Mouse (Mus musculus) bone marrow macrophage, adult 2 months (primary cell): ENCODE measurements around the gene Sox8. TPM values are rescaled to one million over a fixed set of nuclear protein-coding genes. Genes with fewer than 3 reads are reported as not detected.

Experiments used
- H3K27ac ChIP-seq: 2 replicates; pipeline ENCODE4 v1.5.1; 2012; ENCODE audit warnings: low read depth, low read length; ENCODE audit not compliant: insufficient read depth
- H3K4me1 ChIP-seq: 2 replicates; pipeline ENCODE4 v1.6.1; 2012; ENCODE audit warnings: low read length; ENCODE audit not compliant: control insufficient read depth, insufficient read depth
- H3K4me3 ChIP-seq: 2 replicates; pipeline ENCODE4 v1.5.1; 2012; ENCODE audit warnings: mild to moderate bottlenecking, low read length, moderate library complexity; ENCODE audit not compliant: insufficient read depth
- CTCF ChIP-seq: IDR thresholded peaks from 2 replicates; pipeline ENCODE4 v1.5.1; 2012; ENCODE audit warnings: low read depth, mild to moderate bottlenecking, low read length, moderate library complexity
- POLR2A ChIP-seq: IDR thresholded peaks from 2 replicates; pipeline ENCODE4 v1.6.1; 2012; ENCODE audit warnings: mild to moderate bottlenecking, low read depth, low read length, borderline replicate concordance
- polyA plus RNA-seq: library from polyadenylated mRNA; stranded (reverse); fragments of >200 nt; gene quantifications from 2 replicates; pipeline ENCODE4 v1.2.4, GENCODE M21; 2012; ENCODE audit not compliant: missing spikeins, insufficient read depth, insufficient read length

Gene Sox8
- polyA plus RNA-seq, 1 experiment = not detected

DNA sequence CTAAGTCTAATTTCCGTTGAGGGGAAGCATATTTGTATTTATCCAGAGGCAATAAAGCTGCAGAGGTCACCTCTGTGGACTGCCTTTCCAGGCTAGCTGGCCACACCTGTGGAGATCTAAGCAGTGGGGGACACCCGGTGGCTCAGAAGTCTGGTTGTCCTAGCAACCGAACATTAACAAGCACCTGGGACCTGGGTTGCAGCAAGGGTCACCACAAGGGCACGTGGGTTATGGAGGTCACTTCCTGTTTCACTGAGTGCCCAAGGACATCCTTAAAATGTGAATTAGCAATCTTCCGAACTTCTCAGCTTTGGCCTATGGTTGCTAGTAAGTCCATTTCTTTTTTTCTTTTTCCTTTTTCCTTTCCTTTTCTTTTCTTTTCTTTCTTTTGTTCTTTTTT is 33.7 kb upstream of the Sox8 start:
- H3K4me1 ChIP-seq = peaks cover 6% of the 10 kb centered on the region

DNA sequence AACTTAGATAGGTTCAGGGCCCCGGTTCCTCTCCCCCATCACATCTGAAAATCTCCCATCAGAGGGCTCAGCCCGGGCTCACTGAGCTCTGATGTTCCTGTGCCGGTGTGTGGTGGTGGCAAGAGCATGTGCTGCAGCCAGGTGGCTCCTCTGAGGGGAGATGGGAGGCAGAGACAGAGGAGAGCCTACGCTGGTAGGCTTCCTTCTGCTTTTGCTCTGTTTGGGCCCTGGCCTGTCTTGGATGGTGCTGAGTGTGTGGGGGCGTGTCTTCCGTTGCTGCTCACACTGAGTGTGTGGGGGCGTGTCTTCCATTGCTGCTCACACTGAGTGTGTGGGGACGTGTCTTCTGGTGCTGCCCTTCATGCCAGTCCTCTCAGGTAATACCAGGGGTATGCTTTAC is 31.9 kb upstream of the Sox8 start:
- no peak for TF ChIP-seq CTCF
- no peak for TF ChIP-seq POLR2A
- Histone ChIP-seq H3K4me1 (peaks cover 10% of the 10 kb centered on the region), H3K27ac (no peak overlapping the region), H3K4me3 (no peak overlapping the region)

More for the DNA sequence above, 33.7 kb upstream of the Sox8 start:
- Histone ChIP-seq H3K27ac (no peak overlapping the region), H3K4me3 (no peak overlapping the region)
- TF ChIP-seq CTCF (no peak), POLR2A (no peak)

DNA sequence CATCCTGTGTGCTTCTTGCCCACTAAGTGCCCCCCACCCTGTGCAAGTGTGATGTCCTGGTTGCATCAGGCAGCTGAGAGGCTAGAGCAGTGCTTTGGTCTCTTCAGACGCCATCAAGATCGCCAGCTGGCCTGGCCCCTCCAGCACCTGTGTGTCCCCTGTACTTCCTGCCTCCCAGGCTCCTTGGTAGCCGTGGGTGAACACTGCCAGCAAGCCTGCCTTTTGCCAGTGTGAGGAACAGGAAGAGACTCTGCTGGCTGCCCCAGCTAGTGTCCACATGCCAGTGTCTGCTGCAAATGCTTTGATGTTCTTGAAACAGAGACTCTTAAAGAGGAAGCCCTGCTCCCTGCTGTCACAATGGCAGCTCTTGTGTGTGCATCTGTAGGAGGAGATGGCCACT is 27.1 kb upstream of the Sox8 start:
- Histone ChIP-seq H3K4me1 (peaks cover 7% of the 10 kb centered on the region), H3K27ac (no peak overlapping the region), H3K4me3 (no peak overlapping the region)
- TF ChIP-seq POLR2A = no peak

DNA sequence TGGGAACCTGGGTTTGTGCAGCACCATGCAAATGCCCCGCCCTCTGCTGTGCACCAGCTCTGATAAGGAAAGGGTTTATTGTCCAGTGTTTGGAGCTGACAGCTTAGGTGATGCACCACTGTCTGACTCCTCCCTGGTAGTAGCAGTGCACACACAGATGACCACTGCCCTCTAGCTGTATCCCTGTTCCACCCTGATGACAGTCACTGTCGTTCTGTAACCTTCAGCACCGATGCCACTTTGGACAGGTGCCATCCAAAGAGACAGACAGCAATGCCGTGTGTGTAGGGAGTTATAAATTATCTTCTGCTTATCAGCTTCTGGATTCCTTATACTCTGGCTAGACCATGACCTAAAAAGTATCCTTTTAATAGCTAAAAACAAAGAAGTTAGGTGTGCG is 25.0 kb upstream of the Sox8 start:
- H3K4me3 ChIP-seq = no peak overlapping the region
- H3K27ac ChIP-seq = no peak overlapping the region
- peaks cover 7% of the 10 kb centered on the region for H3K4me1 ChIP-seq
- TF ChIP-seq POLR2A (no peak), CTCF (no peak)

DNA sequence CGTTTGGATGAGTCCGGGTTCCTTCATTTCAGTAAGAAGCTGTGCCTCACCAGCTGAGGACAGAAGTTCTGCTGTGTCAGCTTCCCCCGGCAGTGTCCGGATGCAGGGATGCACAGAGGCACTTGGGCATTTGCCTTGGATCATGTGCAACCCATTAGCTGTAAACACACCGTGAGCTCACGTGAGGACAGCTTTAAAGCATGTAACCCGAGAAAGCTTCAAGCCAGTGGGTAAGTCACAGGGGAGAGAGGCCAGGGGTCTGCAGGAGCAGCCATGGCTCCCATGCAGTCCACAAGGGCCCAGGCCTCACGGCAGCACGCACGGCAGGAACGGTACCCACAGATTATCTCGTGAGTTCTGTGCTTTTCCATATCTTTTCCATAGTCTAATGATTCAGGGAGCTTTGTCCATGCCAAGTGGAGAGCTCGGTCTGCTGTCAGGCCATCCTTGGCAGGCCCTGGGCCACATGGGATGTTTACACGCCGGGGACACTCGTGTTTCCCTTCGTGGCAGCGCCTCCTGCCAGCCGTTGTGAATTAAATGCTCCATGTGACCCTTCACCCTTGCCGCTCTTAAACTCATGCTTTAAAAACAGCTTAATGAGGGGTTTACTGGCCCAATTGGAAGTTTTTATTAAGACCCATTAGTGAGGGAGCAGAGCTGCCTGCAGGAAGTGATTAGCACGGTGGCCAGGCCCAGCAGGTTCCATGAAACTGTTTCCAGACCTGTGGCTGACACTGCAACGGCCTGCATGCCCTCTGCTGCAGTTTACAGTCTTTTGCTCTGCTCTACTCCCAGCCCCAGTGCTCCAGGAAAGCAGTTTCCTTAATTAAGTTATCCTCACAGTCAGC is 23.1 kb upstream of the Sox8 start:
- TF ChIP-seq CTCF (no peak), POLR2A (no peak)
- no peak overlapping the region for H3K27ac ChIP-seq
- H3K4me3 ChIP-seq = no peak overlapping the region
- peaks cover 7% of the 10 kb centered on the region for H3K4me1 ChIP-seq

DNA sequence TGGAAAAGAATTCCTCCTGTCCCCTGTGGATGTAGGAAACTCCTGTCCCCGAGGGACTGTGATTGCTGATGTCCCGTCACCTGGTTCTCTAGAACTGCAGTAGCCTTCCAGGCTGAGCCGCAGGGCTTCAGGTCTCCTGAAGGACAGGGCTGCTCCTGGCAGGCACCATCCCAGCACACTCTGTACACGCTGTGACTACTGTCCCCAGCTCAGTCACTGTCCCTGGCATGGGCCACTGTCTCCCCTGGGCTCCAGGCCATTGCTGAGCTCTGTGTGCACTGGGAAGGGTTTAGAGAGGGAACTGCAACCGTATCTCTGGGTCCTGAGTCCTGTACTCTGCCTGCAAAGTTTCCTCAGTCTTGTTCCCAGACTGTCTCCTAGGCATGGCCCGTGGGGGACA is 21.9 kb upstream of the Sox8 start:
- H3K4me3 ChIP-seq = no peak overlapping the region

DNA sequence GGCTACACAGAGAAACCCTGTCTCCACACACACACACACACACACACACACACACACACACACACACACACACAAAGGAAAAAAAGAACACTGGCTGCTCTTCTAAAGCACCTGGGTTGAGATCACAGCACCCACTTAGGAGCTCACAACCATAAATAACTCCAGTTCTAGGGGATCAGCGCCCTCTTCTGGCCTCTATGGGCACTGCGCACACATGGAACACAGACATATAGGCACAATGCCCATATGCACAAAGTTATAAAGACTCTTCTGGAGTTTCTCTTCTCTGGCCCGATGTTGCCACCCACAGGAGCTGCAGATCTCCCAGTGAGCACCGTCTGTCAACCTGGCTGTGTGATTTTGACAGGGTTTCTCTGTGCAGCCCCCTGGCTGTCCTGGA is 20.5 kb upstream of the Sox8 start:
- no peak overlapping the region for H3K4me3 ChIP-seq
- no peaks in the 10 kb centered on the region for H3K4me1 ChIP-seq
- H3K27ac ChIP-seq = no peak overlapping the region
- no peak for TF ChIP-seq POLR2A
- no peak for TF ChIP-seq CTCF

More for the DNA sequence above, 21.9 kb upstream of the Sox8 start:
- TF ChIP-seq POLR2A (no peak), CTCF (no peak)
- Histone ChIP-seq H3K4me1 (peaks cover 3% of the 10 kb centered on the region), H3K27ac (no peak overlapping the region)

DNA sequence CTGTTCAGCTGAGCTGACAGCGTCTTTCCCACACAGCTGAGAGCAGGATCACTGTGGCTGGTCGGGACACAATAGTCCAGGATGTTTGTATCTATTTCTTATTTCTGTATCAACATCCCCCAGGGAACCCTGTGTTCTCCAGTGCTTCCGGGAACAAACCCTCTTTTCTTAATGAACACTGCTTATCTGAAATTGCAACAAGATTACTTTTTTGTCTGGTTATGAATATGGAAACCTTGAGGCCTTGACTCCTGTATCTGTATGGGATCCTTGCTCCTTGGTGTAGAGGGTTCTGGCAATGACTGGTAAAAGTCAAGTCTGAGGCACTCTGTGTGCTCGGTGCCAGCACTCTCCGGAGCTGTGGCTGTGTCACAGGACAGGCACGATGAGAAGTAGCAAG is 19.6 kb upstream of the Sox8 start:
- Histone ChIP-seq H3K27ac (no peak overlapping the region), H3K4me1 (no peaks in the 10 kb centered on the region), H3K4me3 (no peak overlapping the region)
- TF ChIP-seq POLR2A (no peak), CTCF (no peak)

DNA sequence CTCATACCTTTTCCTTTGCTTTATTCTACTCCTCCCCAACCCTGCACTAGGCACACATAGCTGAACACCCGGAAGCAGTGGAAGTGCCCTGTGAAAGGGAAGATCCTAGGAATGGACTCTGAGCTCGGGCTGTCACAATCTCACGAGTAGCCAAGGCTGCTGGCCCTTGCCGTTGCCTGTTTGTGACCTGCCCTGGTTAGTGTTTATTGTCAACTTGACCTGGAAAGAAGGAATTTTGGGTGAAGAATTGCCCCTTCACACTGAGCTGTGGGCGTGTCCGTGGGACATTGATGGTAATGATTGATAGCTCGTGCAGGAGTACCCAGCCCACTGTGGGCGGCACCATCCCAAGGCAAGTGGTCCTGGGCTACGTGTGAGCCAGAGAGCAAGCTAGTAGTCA is 14.2 kb upstream of the Sox8 start:
- Histone ChIP-seq H3K27ac (no peak overlapping the region), H3K4me1 (peaks cover 5% of the 10 kb centered on the region; the same call in 1 of the 2 replicates), H3K4me3 (no peak overlapping the region)
- no peak for TF ChIP-seq POLR2A
- TF ChIP-seq CTCF = no peak

DNA sequence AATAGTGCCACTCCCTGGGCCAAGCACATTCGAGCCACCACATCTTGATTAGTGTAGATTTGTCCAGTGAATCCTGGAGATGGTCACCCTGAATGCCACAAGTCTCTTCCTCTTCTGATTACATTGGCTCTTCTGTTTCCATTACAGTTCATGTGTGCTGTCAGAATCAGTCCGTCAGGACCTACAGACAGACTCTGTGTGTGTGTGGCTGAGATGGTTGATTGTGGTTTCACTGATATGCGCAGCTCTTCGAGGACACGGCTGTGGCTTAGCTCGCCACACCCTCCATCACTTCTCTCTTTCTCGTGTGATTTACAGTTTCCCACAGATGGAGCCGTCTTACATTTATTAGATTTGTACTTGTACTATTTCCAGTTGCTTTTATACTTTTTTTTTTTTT is 13.4 kb upstream of the Sox8 start:
- no peak for TF ChIP-seq CTCF
- TF ChIP-seq POLR2A = no peak
- Histone ChIP-seq H3K4me3 (no peak overlapping the region), H3K27ac (no peak overlapping the region), H3K4me1 (peaks cover 5% of the 10 kb centered on the region; the same call in 1 of the 2 replicates)
